ENCODE assay signal across 9 mouse cellular contexts in genomic region chr16:37947160-37947559, GRCm38 (mm10). TPM values are rescaled to one million over a fixed set of nuclear protein-coding genes. Genes with fewer than 3 reads are reported as not detected.
A peak's percentile ranks its signal among the peaks of the same experiment; 100 is the strongest.
DNase-seq lines count a peak whose midpoint lies in the region; ATAC-seq and TF ChIP-seq lines count a peak whose summit lies in the region.
"Had no signal": no experiment of that assay in that cellular context is flagged by ENCODE, and none has a peak within 500 bp of the region (broad histone marks: within the 10 kb centered on the region; RNA-seq: fewer than 3 reads in every experiment).

No protein-coding gene starts in this region.

- ATAC-seq in monocyte, adult 5-6 weeks (replicated peaks; ENCODE audit: insufficient number of reproducible peaks, low FRiP score, low TSS enrichment, poor library complexity, severe bottlenecking): no peak
- ATAC-seq in forebrain, embryonic 12.5 days (ENCODE audit: low FRiP score): peak; percentile 48; the same call in 1 of the 2 replicates
- ATAC-seq in hindbrain, embryonic 16.5 days: 0 out of 2 replicates have a peak, but pooled peaks have one; percentile 58

- H3K4me3 ChIP-seq in bone marrow macrophage, adult 2 months (ENCODE audit: insufficient read depth, low read length): no peak overlapping the region
- no peak overlapping the region for H3K4me3 ChIP-seq in forebrain, embryonic 12.5 days (replicated peaks)
- no peak overlapping the region for H3K4me3 ChIP-seq in hindbrain, embryonic 16.5 days (ENCODE audit: low read length)
- no peak overlapping the region for H3K4me3 ChIP-seq in limb, embryonic 10.5 days

- H3K4me2 ChIP-seq in forebrain, embryonic 12.5 days: no peak overlapping the region
- no peak overlapping the region for H3K4me2 ChIP-seq in hindbrain, embryonic 16.5 days (ENCODE audit: low read length)

- 35% methylated on average over 5 of the region's 5 CpGs for WGBS in forebrain, embryonic 12.5 days
- 36% methylated on average over 5 of the region's 5 CpGs for WGBS in hindbrain, embryonic 16.5 days
- WGBS in limb, embryonic 10.5 days: 45% methylated on average over 5 of the region's 5 CpGs

- peak; percentile 79 for TF ChIP-seq CTCF in bone marrow macrophage, adult 2 months (IDR thresholded peaks at IDR 0.05; ENCODE audit: low read depth, low read length)

- TF ChIP-seq POLR2A in bone marrow macrophage, adult 2 months (IDR thresholded peaks at IDR 0.05; ENCODE audit: borderline replicate concordance, low read depth, low read length): no peak

- no peak overlapping the region for H3K9ac ChIP-seq in forebrain, embryonic 12.5 days
- H3K9ac ChIP-seq in hindbrain, embryonic 16.5 days (ENCODE audit: low read depth, low read length): no peak overlapping the region

- H3K9me3 ChIP-seq in forebrain, embryonic 12.5 days: no peaks in the 10 kb centered on the region
- H3K9me3 ChIP-seq in hindbrain, embryonic 16.5 days (ENCODE audit: control insufficient read depth, low read length): no peaks in the 10 kb centered on the region
- no peaks in the 10 kb centered on the region for H3K9me3 ChIP-seq in limb, embryonic 10.5 days (replicated peaks)

- no peaks in the 10 kb centered on the region for H3K27me3 ChIP-seq in forebrain, embryonic 12.5 days
- H3K27me3 ChIP-seq in hindbrain, embryonic 16.5 days (replicated peaks; ENCODE audit: control insufficient read depth, insufficient read depth, low read length): no peaks in the 10 kb centered on the region
- H3K27me3 ChIP-seq in limb, embryonic 10.5 days (ENCODE audit: low read depth, poor library complexity, severe bottlenecking): no peaks in the 10 kb centered on the region

- H3K4me1 ChIP-seq in bone marrow macrophage, adult 2 months (ENCODE audit: control insufficient read depth, insufficient read depth, low read length): peaks cover 3% of the 10 kb centered on the region; the same call in 1 of the 2 replicates
- H3K4me1 ChIP-seq in forebrain, embryonic 12.5 days: peaks cover 17% of the 10 kb centered on the region
- no peaks in the 10 kb centered on the region for H3K4me1 ChIP-seq in hindbrain, embryonic 16.5 days (ENCODE audit: control insufficient read depth, insufficient read depth, low read depth, low read length)
- 0 out of 2 replicates have a peak, but pooled peaks cover 6% of the 10 kb centered on the region for H3K4me1 ChIP-seq in limb, embryonic 10.5 days

- no peaks in the 10 kb centered on the region for H3K36me3 ChIP-seq in forebrain, embryonic 12.5 days (replicated peaks)
- no peaks in the 10 kb centered on the region for H3K36me3 ChIP-seq in hindbrain, embryonic 16.5 days (ENCODE audit: control insufficient read depth, insufficient read depth, low read length)
- no peaks in the 10 kb centered on the region for H3K36me3 ChIP-seq in limb, embryonic 10.5 days

- peak; percentile 3 to 6 for DNase-seq in monocyte, adult 2 months (ENCODE audit: low read depth in 1 of 2, low spot score in 2 of 2)
- peak; percentile 74 for DNase-seq in limb, embryonic 10.5 days (ENCODE audit: low spot score)
- DNase-seq in naive thymus-derived CD4-positive, alpha-beta T cell, adult 2 months (ENCODE audit: low read depth): peak; percentile 44
- peak; percentile 53 for DNase-seq in testis, postnatal 14 days (ENCODE audit: low spot score)

- no peak overlapping the region for H3K27ac ChIP-seq in bone marrow macrophage, adult 2 months (ENCODE audit: insufficient read depth, low read depth, low read length)
- H3K27ac ChIP-seq in forebrain, embryonic 12.5 days: no peak overlapping the region
- H3K27ac ChIP-seq in hindbrain, embryonic 16.5 days (ENCODE audit: low read depth, low read length): no peak overlapping the region
- H3K27ac ChIP-seq in limb, embryonic 10.5 days: no peak overlapping the region
- H3K27ac ChIP-seq: macrophage had no signal

RNA-seq across cellular contexts. Expression of gene Gpr156, which starts 30.9 kb away (rescaled TPM):
- not detected in 3 replicates for total RNA-seq in monocyte, adult 5-6 weeks (2017)
- polyA plus RNA-seq in bone marrow macrophage, adult 2 months (2012; ENCODE audit: insufficient read depth, insufficient read length, missing spikeins): not detected in 2 replicates
- polyA plus RNA-seq in forebrain, embryonic 12.5 days (2016; fragmentation: Nextera tagmentation; extraction: Ambion mirVana): 4.6 and 5.4 TPM in 2 replicates
- polyA plus RNA-seq in hindbrain, embryonic 16.5 days (2015; fragmentation: Nextera tagmentation; extraction: Ambion mirVana): 3.2 and 3.9 TPM in 2 replicates
- polyA plus RNA-seq in limb, embryonic 10.5 days (2016; fragmentation: Nextera tagmentation; extraction: Ambion mirVana): 0.55 and 0.86 TPM in 2 replicates
- polyA plus RNA-seq: macrophage had no signal

Comparison
In these comparisons a context has a peak if more than half of its experiments do, and no peak if none do; other contexts are left out.
1. DNase-seq: peak in every context shown above with its lines; median percentile 74 in limb, embryonic 10.5 days; 53 in testis, postnatal 14 days; 44 in naive thymus-derived CD4-positive, alpha-beta T cell, adult 2 months; 4 in monocyte, adult 2 months.